Mouse (Mus musculus) A20 (cell line): ENCODE measurements at regions not wholly inside any gene's neighbourhood (a gene's known extent, or its start where the extent isn't known, plus 50 kb on each side); places are given as distances from the start of the nearest gene placed in this dataset.

ENCODE experiments used
- DNase-seq: peaks from one replicate; pipeline ENCODE4 v3.0.0-alpha.2; 2011; ENCODE audit warnings: low read depth, low spot score

- DNase-seq, result no peak
Measured at GRCm38 (mm10) chr9:32815473-32815872, 179.5 kb downstream of the Ets1 start.

- DNase-seq, result no peak
Measured at GRCm38 (mm10) chr9:32816649-32817425, 180.8 kb downstream of the Ets1 start.

GRCm38 (mm10) chr9:32817442-32818358 is 181.7 kb downstream of the Ets1 start:
- no peak for DNase-seq

- DNase-seq, result no peak
Measured at GRCm38 (mm10) chr9:32823439-32824133, 187.6 kb downstream of the Ets1 start.

- DNase-seq, result no peak
Measured at GRCm38 (mm10) chr9:32824134-32824531, 188.1 kb downstream of the Ets1 start.

- no peak for DNase-seq
Measured at GRCm38 (mm10) chr9:32830268-32830891, 194.4 kb downstream of the Ets1 start.

GRCm38 (mm10) chr9:32833373-32833772 is 197.4 kb downstream of the Ets1 start:
- DNase-seq, result no peak

GRCm38 (mm10) chr9:32834751-32835625 is 199.0 kb downstream of the Ets1 start:
- DNase-seq, result no peak

GRCm38 (mm10) chr9:32835626-32835971 is 199.6 kb downstream of the Ets1 start:
- no peak for DNase-seq

- DNase-seq, result no peak
Measured at GRCm38 (mm10) chr9:32836371-32836770, 200.3 kb downstream of the Ets1 start.

- no peak for DNase-seq
Measured at GRCm38 (mm10) chr9:32847361-32847760, 211.3 kb downstream of the Ets1 start.

GRCm38 (mm10) chr9:32852282-32852681 is 216.3 kb downstream of the Ets1 start:
- no peak for DNase-seq

GRCm38 (mm10) chr9:32863286-32863685 is 227.3 kb downstream of the Ets1 start:
- DNase-seq, result peak; percentile 37

GRCm38 (mm10) chr9:32868936-32869335 is 232.9 kb downstream of the Ets1 start:
- DNase-seq, result no peak

GRCm38 (mm10) chr9:32874306-32874875 is 238.4 kb downstream of the Ets1 start:
- no peak for DNase-seq

GRCm38 (mm10) chr9:32882819-32883587 is 247.0 kb downstream of the Ets1 start:
- no peak for DNase-seq

- DNase-seq, result no peak
Measured at GRCm38 (mm10) chr9:32886008-32886650, 250.1 kb downstream of the Ets1 start.

GRCm38 (mm10) chr9:32899801-32900200 is 263.8 kb downstream of the Ets1 start:
- DNase-seq, result no peak

GRCm38 (mm10) chr9:32901287-32901686 is 265.3 kb downstream of the Ets1 start:
- no peak for DNase-seq
